Mouse (Mus musculus): Measurements from ENCODE around the gene Tmem262.

- TF ChIP-seq FLI1 (IDR thresholded peaks at IDR 0.05; ENCODE audit: low read length), result no peak
- TF ChIP-seq GATA1 (IDR thresholded peaks at IDR 0.05; ENCODE audit: borderline replicate concordance, low read length), result no peak
Observed at GRCm38 (mm10) chr19:6105586-6105985, 25.8 kb downstream of the Tmem262 start, which contains the start of gene Naaladl1.
